Mouse (Mus musculus): ENCODE measurements around the gene Nod2.

Gene Nod2

GRCm38 (mm10) chr8:88646837-88647778 lies at the start of gene Nod2:
Nod2 (plus strand) TSS chr8:88647315.
- in situ Hi-C loops (cut with MseI, MboI): no loop called here

- in situ Hi-C loops (cut with MseI, MboI): no loop called here
These were observed 48.5 kb upstream of the Nod2 start for GRCm38 (mm10) chr8:88598578-88598977.

GRCm38 (mm10) chr8:88599491-88599890 lies 47.6 kb upstream of the Nod2 start:
- in situ Hi-C loops (cut with MseI, MboI): no loop called here

DNA sequence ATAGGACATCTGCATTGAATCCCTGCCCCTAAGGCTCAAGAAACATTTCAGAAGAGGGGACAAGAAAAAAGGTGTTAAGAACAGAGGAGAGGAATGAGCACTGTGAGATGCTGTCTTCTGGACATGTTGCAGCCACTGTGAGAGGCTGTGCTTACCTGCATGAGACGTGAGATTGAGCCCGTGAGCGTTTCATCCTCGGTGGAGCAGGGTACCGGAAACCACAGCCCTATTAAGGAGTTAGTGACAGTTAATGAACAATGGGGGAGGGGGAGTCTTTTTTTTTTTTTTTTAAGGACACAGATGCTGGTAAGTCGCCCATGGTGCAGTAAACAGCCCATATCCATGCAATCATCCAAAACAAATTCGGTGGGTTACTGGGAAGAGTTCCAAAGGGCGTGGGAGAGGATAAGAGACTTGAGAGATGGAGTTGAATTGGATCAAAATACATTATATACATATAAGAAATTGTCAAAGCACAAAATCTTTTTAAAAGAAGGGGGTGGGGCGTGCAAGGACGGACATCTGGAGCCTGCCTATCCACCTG lies 43.6 kb upstream of the Nod2 start:
- in situ Hi-C loops (cut with MseI, MboI): no loop called here

DNA sequence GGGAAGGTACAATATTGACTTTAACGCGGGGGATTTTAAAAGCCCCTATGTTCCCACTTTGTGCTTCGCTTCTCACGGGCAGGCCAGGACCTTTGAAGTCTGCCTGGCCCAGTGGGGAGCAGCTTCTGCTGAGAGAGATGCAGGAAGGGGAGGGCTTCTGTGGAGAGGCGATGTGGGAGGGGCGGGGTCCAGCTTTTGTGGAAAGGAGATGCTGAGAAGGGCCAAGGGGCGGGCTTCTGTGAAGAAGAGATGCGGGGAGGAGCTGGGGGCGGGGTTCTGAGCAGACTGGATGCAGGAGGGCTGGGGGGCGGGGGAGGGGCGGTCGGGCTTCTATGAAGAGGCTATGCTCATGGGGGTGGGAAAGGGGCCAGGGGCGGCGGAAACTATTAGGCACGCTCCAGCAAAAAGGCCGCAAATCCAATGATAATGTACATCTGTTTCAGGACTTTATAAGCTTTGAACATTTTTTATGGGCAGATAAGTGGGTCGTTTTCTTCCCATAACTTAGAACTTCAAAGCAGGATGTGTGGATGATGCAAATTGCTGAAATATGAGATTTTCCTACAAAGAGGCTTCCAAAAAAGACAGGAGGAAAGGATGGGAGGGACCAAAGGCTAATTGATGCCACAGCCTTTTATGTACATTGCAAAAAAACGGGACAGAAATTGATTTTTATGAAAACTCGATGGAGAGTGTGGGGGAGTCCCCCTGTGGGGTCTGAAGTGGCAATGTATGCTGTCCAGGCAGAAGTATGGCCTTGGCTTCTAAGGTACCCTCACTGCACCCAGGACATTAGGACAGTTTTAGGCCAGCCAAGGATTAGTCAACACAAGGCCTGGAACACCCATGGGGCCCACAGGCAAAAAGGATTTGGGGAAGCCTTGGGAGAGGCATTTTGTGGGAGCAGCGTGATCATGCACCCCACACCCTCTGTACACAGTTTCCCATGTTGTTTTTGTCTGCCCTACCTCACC lies 42.8 kb upstream of the Nod2 start:
- in situ Hi-C loops (cut with MseI, MboI): no loop called here

- in situ Hi-C loops (cut with MseI, MboI): no loop called here
These were observed 41.6 kb upstream of the Nod2 start for GRCm38 (mm10) chr8:88605361-88606040.

- in situ Hi-C loops (cut with MseI, MboI): no loop called here
These were observed 38.1 kb upstream of the Nod2 start for GRCm38 (mm10) chr8:88609036-88609435.

DNA sequence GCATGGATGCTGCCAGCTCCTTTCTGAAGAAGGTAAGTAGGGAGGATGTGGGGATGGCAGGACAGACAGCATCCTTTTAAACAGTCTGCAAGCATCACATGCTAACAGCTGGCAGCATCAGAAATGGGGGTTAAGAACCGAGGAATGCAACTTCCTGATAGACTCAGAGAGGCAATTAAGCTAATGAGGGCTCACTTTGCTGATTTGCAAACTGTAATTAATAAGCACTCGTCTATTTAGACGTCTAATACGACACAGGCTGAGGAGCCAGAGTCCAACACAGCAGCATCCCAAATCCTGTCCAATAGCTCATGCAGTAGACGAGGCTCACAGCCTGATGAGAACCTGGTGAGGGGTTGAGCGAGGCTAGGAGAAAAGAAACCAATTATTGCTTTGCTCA lies 36.8 kb upstream of the Nod2 start:
- in situ Hi-C loops (cut with MseI, MboI): loop anchor here in 1 of 2 experiments (10.0 kb wide), 1 partner anchor 225 kb away; no protein-coding TSS in a partner anchor

DNA sequence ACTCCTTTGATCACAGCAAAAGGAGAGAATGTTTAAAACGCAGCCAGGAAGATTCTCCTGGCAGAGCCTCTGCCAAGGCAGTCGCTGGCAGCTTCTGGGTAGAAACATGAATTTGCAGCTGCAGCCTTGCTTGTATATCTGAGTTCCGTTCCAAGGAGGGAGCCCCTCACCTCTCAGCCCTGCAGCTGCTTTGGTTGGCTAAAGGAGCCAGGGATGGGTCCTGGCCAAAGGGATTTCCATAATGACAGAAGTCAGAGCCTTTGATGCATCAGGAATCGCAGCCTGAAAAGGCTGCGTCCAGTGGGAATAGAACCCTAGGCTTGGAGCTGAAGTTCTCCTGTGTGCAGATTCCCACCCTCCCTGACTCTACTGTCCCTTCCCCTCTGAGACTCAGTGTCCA lies 32.1 kb upstream of the Nod2 start:
- in situ Hi-C loops (cut with MseI, MboI): loop anchor here in 1 of 2 experiments (10.0 kb wide), 1 partner anchor 230 kb away; no protein-coding TSS in a partner anchor

DNA sequence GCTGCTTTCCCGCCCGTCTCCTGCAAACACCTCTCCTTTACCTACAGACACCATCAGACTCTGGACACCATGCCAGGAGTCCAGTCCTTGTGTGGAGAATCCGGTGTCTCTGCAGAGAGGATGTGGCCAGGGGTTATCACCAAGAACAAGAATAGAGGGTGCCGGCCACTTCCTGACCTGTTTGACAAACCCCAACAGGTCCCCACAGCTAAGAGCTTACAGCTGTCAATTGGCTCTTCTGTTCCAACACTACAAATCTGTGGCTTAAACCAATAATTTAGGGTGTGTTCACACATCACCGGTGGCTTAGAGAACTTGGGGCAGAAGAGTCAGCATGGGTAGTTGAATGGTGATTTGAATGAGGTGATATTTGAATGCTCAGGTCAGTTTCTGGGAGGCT lies 28.5 kb upstream of the Nod2 start:
- in situ Hi-C loops (cut with MseI, MboI): loop anchor here in 1 of 2 experiments (10.0 kb wide), 1 partner anchor 234 kb away; no protein-coding TSS in a partner anchor

DNA sequence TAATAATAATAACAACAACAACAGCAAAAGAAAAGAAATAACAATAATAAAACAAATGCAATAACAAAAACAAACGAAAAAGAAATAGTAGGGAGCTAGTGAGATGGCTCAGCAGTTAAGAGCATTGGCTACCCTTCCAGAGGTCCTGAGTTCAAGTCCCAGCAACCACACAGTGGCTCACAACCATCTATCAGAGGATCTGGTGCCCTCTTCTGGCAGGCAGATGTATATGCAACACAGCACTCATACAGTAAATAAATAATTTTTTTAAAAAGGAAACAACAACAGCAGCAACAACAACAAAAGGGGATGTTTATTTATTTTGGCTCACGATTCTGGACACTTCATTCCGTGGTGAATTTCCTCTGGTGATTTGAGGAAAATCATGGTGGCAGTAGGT lies 27.6 kb upstream of the Nod2 start:
- in situ Hi-C loops (cut with MseI, MboI): loop anchor here in 1 of 2 experiments (10.0 kb wide), 1 partner anchor 235 kb away; no protein-coding TSS in a partner anchor

DNA sequence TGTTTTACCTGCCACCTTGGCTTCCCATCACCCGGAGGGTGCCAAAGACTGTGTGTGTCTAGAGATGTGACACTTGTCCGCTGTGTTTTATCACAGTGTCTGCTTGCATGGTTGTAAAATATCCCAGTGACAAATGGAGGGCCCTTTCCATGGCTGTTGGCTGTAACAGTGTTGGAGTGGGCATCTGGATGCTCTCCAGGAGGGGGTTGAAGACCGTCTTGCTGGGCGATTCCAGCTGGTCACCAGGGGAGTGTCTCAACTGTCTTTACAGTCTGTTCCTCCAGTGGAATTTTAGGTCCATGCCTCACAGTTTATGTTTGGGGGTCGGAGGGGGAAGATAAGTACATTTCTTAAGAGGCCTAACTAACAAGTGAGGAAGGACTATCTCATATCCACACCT lies 26.2 kb upstream of the Nod2 start:
- in situ Hi-C loops (cut with MseI, MboI): loop anchor here in 1 of 2 experiments (5.0 kb wide), 1 partner anchor 259 kb away; the partner anchor contains the start of gene Brd7

- in situ Hi-C loops (cut with MseI, MboI): loop anchor here in 1 of 2 experiments (5.0 kb wide), 1 partner anchor 259 kb away; the partner anchor contains the start of gene Brd7
These were observed 25.7 kb upstream of the Nod2 start for GRCm38 (mm10) chr8:88621408-88621807.

DNA sequence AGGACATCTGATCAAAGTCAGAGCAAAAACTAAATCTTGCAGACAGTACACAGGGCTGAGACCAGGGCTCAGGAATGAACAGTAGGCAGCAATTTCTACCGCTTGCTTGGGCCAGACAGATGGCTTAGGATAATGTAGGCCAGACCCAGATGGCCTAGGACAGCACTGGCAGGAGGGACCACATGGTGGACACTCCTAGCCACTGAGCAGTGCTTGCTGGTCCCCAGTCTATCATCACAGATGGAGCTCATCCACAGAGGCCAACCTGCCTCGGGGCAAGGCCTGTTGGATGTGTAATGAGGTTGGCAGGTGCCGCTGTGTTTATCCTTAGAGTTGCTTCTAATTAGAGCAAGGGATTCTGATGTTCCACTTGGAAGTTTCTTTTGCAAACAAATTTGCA lies 23.8 kb upstream of the Nod2 start:
- in situ Hi-C loops (cut with MseI, MboI): loop anchor here in 1 of 2 experiments (5.0 kb wide), 1 partner anchor 261 kb away; the partner anchor contains the start of gene Brd7

DNA sequence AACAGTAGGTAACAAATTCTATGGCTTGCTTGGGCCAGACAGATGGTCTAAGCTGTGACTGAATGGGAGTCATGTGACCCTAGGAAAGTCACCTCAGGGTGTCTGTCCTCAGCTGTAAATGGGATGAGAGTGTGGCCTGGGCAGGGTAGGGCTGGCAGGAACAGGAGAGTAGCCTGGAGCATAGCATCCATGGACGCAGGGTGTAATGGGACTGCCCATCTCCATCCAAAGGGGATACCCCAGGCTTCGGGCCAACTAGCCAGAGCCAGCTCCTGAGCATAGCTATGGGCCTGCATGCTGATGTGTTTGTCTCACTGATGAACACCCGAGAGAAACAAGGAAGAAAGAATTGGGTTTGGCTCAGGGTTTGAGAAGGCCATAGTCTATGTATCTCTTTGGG lies 22.8 kb upstream of the Nod2 start:
- in situ Hi-C loops (cut with MseI, MboI): loop anchor here in 1 of 2 experiments (5.0 kb wide), 1 partner anchor 262 kb away; the partner anchor contains the start of gene Brd7

DNA sequence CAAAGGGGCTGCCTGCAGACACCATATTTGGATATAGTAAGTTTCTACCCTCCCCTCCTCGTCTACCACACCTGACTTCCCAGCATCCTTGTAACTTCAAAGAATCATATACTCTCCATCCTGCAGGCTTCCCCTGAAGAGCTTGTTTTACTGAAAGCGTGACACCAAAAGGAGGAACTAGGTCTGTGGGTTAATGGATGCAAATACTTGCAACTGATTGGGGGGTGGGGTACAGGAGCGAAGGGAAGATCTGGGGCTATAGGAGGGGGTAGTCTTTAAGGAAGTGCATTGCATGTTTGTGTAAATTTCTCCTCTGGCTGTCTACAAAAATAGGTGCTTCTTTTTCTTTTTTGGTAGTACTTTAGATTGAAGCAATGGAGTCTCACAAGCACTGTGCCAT lies 20.7 kb upstream of the Nod2 start:
- in situ Hi-C loops (cut with MseI, MboI): no loop called here

DNA sequence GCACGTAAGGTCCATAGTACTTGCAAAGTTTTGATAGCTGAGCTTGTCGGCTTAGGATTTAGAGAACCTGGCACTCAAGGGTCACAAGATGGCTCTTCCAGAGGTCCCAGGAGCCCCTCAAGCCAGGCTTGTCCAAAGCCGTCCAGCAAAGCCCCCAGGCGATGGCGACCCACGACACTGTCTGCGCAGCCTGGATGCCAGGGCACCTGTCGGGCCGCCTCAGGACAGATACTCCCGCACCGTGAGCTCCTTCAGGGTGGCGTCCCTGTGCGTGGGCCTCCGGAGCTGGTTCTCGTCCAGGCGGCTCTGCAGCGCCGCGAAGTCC lies 20.2 kb upstream of the Nod2 start:
- in situ Hi-C loops (cut with MseI, MboI): no loop called here

GRCm38 (mm10) chr8:88627265-88627991 lies 19.7 kb upstream of the Nod2 start:
- in situ Hi-C loops (cut with MseI, MboI): no loop called here

GRCm38 (mm10) chr8:88628001-88628774 lies 18.9 kb upstream of the Nod2 start:
- in situ Hi-C loops (cut with MseI, MboI): no loop called here

Data from mouse trophoblast stem cell (cell line).